Mouse (Mus musculus) hindbrain, embryonic 14.5 days (tissue): ENCODE data around the gene A4gnt. TPM values are rescaled to one million over a fixed set of nuclear protein-coding genes. Genes with fewer than 3 reads are reported as not detected.

Experiments used
- ATAC-seq: fragments of 200-750 bp; cut with Nextera tagmentation; 2 replicates; pipeline ENCODE4 v1.8.0; 2017; ENCODE audit warnings: moderate number of reproducible peaks, mild to moderate bottlenecking, moderate TSS enrichment, moderate library complexity; ENCODE audit not compliant: low FRiP score
- DNase-seq: peaks from one replicate; pipeline ENCODE4 v3.0.0-alpha.2; 2015; ENCODE audit warnings: low spot score
- H3K27ac ChIP-seq: fragments of 300-500 bp; sonication (generic); 2 replicates; pipeline ENCODE4 v1.5.1; 2014; ENCODE audit warnings: mild to moderate bottlenecking, moderate library complexity
- H3K27me3 ChIP-seq: fragments of 300-500 bp; sonication (generic); 2 replicates; pipeline ENCODE4 v1.6.1; 2014; ENCODE audit warnings: mild to moderate bottlenecking, low read length, mixed read lengths; ENCODE audit not compliant: control insufficient read depth, insufficient read depth
- H3K36me3 ChIP-seq: fragments of 300-500 bp; sonication (generic); replicated peaks from 2 replicates; pipeline ENCODE4 v1.6.1; 2014; ENCODE audit not compliant: control insufficient read depth, insufficient read depth
- H3K4me1 ChIP-seq: fragments of 300-500 bp; sonication (generic); replicated peaks from 2 replicates; pipeline ENCODE4 v1.6.1; 2014; ENCODE audit warnings: antibody characterized with exemption, low read length, mixed read lengths; ENCODE audit not compliant: control insufficient read depth, insufficient read depth
- H3K4me2 ChIP-seq: fragments of 300-500 bp; sonication (generic); replicated peaks from 2 replicates; pipeline ENCODE4 v1.6.1; 2014; ENCODE audit warnings: mild to moderate bottlenecking, moderate library complexity
- H3K4me3 ChIP-seq: fragments of 300-500 bp; sonication (generic); replicated peaks from 2 replicates; pipeline ENCODE4 v1.5.1; 2014; ENCODE audit warnings: mild to moderate bottlenecking, low read length
- H3K9ac ChIP-seq: fragments of 300-500 bp; sonication (generic); 2 replicates; pipeline ENCODE4 v1.6.1; 2014
- H3K9me3 ChIP-seq: fragments of 300-500 bp; sonication (generic); 2 replicates; pipeline ENCODE4 v1.6.1; 2016; ENCODE audit warnings: low read length; ENCODE audit not compliant: control insufficient read depth
- WGBS: fragments of 180-500 bp; shearing (Covaris S2); extraction: QIAGEN DNeasy Blood & Tissue Kit; methylation state at CpG from one replicate; pipeline ENCODE4 v1.1.7; 2014; 5-methylcytosine and 5-hydroxymethylcytosine counted together
- polyA plus RNA-seq: library from polyadenylated mRNA; unstranded; fragments of >200 nt; fragmentation: Nextera tagmentation; extraction: Ambion mirVana; gene quantifications from 2 replicates; pipeline ENCODE4 v1.2.1, GENCODE M21; 2014

The A4gnt gene
- polyA plus RNA-seq, 1 experiment from 2014 or later, result not detected

- no peak overlapping the region for H3K4me2 ChIP-seq
- 99% methylated on average over 6 of the region's 6 CpGs for WGBS
- no peak for ATAC-seq
- no peak overlapping the region for H3K9ac ChIP-seq
- H3K4me1 ChIP-seq, result no peaks in the 10 kb centered on the region
- no peak overlapping the region for H3K4me3 ChIP-seq
- no peaks in the 10 kb centered on the region for H3K27me3 ChIP-seq
- H3K9me3 ChIP-seq, result no peaks in the 10 kb centered on the region
- no peak overlapping the region for H3K27ac ChIP-seq
- peaks cover 38% of the 10 kb centered on the region for H3K36me3 ChIP-seq
- DNase-seq, result no peak
Observed at GRCm38 (mm10) chr9:99646102-99646501, 33.8 kb downstream of the A4gnt start.

GRCm38 (mm10) chr9:99660756-99661155 is 48.5 kb downstream of the A4gnt start:
- no peak overlapping the region for H3K9ac ChIP-seq
- H3K4me2 ChIP-seq, result no peak overlapping the region
- DNase-seq, result no peak
- H3K9me3 ChIP-seq, result no peaks in the 10 kb centered on the region
- no peak overlapping the region for H3K27ac ChIP-seq
- no peaks in the 10 kb centered on the region for H3K27me3 ChIP-seq
- no peak overlapping the region for H3K4me3 ChIP-seq
- ATAC-seq, result no peak
- 73% methylated on average over 10 of the region's 10 CpGs for WGBS
- peaks cover 6% of the 10 kb centered on the region; the same call in 1 of the 2 replicates for H3K36me3 ChIP-seq
- H3K4me1 ChIP-seq, result no peaks in the 10 kb centered on the region

DNA sequence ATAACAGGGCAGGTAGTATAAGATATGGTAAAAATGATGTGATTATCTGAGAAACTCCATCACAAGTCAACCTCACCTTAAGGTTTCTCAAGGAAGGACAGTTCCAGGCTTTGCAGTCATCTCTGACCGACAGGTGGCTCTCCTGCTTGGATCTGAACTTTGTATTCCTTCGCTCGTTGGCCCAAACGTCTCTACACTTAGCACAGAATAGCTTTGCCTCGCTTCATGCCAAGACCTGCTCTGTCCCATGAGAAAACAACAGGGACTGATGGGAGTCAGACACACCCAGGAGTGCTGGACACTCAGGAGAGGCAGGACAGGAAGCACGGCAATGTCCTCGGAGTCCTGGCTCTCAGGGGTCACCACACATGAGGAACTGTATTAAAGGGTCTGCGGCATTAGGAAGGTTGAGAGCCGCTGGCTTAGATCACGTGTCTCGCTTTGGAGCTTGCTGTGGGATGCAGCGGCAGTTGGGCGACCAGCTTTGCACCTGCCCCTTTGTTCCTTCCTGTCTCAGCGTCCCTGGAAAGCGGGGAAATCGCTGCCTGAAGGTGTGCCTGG is 49.4 kb downstream of the A4gnt start:
- Histone ChIP-seq H3K4me1 (no peaks in the 10 kb centered on the region), H3K27ac (no peak overlapping the region), H3K4me2 (no peak overlapping the region), H3K36me3 (peaks cover 9% of the 10 kb centered on the region; the same call in 1 of the 2 replicates), H3K9me3 (no peaks in the 10 kb centered on the region), H3K27me3 (no peaks in the 10 kb centered on the region), H3K9ac (no peak overlapping the region), H3K4me3 (no peak overlapping the region)
- ATAC-seq (no peak), DNase-seq (no peak)
- WGBS, result 74% methylated on average over 16 of the region's 16 CpGs

DNA sequence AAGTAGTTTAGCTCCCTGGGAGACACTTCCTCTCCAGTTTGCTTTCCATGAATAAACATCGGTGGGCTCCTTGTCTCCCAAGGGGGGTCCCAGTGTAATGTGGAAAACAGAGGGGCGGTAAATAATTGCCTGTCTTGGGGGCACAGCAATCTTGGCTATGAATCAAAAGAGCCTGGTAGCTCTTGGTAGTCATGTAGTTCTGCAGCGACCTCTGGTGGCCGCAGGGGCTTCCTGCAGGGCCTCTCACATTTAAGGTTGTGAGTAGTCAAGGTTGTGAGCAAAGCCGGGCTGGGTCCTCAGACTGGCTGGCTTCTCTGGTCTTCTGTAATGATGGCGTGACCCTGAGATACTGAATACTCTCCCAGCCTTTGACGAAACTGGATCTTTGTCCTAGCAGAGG is 50.1 kb downstream of the A4gnt start:
- Histone ChIP-seq H3K9ac (no peak overlapping the region), H3K4me2 (no peak overlapping the region), H3K4me1 (no peaks in the 10 kb centered on the region), H3K36me3 (peaks cover 8% of the 10 kb centered on the region; the same call in 1 of the 2 replicates), H3K9me3 (no peaks in the 10 kb centered on the region), H3K4me3 (no peak overlapping the region), H3K27ac (no peak overlapping the region), H3K27me3 (no peaks in the 10 kb centered on the region)
- 34% methylated on average over 7 of the region's 7 CpGs for WGBS
- peak; percentile 21; the same call in 1 of the 2 replicates for ATAC-seq
- peak; percentile 93 for DNase-seq

- WGBS, result 97% methylated on average over 10 of the region's 10 CpGs
- no peak overlapping the region for H3K4me2 ChIP-seq
- H3K4me3 ChIP-seq, result no peak overlapping the region
- H3K36me3 ChIP-seq, result peaks cover 10% of the 10 kb centered on the region; the same call in 1 of the 2 replicates
- no peaks in the 10 kb centered on the region for H3K4me1 ChIP-seq
- no peak overlapping the region for H3K9ac ChIP-seq
- DNase-seq (no peak), ATAC-seq (no peak)
- no peak overlapping the region for H3K27ac ChIP-seq
- no peaks in the 10 kb centered on the region for H3K9me3 ChIP-seq
- no peaks in the 10 kb centered on the region for H3K27me3 ChIP-seq
Observed at GRCm38 (mm10) chr9:99662887-99663286, 50.6 kb downstream of the A4gnt start.

DNA sequence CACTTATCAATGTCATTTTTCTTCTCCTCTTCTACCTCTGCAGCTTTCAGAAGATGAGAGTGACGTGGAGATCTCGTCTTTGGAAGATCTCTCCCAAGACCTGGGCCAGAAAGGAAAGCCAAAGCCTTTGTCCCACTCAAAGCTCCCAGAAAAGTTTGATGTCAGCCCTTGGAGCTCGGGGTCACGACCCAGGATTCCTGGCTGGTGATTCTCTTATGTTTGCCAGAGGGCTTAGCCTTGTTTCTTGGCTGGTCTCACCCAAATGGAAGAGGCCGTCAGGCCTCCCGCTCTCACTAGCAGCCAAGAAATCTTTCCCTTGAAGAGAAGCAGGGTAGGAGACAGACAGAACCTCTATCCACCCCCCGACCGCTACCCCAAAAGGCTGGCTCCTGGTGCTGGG is 55.3 kb downstream of the A4gnt start:
- H3K4me1 ChIP-seq, result no peaks in the 10 kb centered on the region
- H3K27ac ChIP-seq, result no peak overlapping the region
- WGBS, result 81% methylated on average over 8 of the region's 8 CpGs
- H3K9me3 ChIP-seq, result no peaks in the 10 kb centered on the region
- no peak for ATAC-seq
- DNase-seq, result no peak
- no peak overlapping the region for H3K9ac ChIP-seq
- no peak overlapping the region for H3K4me3 ChIP-seq
- peaks cover 21% of the 10 kb centered on the region for H3K36me3 ChIP-seq
- H3K4me2 ChIP-seq, result no peak overlapping the region
- H3K27me3 ChIP-seq, result no peaks in the 10 kb centered on the region

GRCm38 (mm10) chr9:99671603-99672002 is 59.3 kb downstream of the A4gnt start:
- no peak for DNase-seq
- 51% methylated on average over 2 of the region's 2 CpGs for WGBS
- peaks cover 17% of the 10 kb centered on the region for H3K36me3 ChIP-seq

More at GRCm38 (mm10) chr9:99671603-99672002, 59.3 kb downstream of the A4gnt start:
- Histone ChIP-seq H3K4me3 (no peak overlapping the region), H3K4me2 (no peak overlapping the region), H3K27me3 (no peaks in the 10 kb centered on the region), H3K9me3 (no peaks in the 10 kb centered on the region), H3K9ac (no peak overlapping the region), H3K27ac (no peak overlapping the region), H3K4me1 (no peaks in the 10 kb centered on the region)
- no peak for ATAC-seq

Other genes starting within 250 kb of the A4gnt start
- 55.3 and 62.9 TPM in 2 replicates for gene Mras, start 175.1 kb upstream of the A4gnt start, polyA plus RNA-seq
- 0.61 and 1.5 TPM in 2 replicates for gene Nme9, start 161.0 kb upstream of the A4gnt start, polyA plus RNA-seq
- 78.3 and 83.0 TPM in 2 replicates for gene Armc8, start 43.6 kb upstream of the A4gnt start, polyA plus RNA-seq
- gene Dbr1, start 36.7 kb upstream of the A4gnt start, polyA plus RNA-seq, result 22.1 and 23.7 TPM in 2 replicates
- 6.6 and 7.9 TPM in 2 replicates for gene Dzip1l, start 17.0 kb downstream of the A4gnt start, polyA plus RNA-seq
- gene Cldn18, start 104.8 kb downstream of the A4gnt start, polyA plus RNA-seq, result not detected in 2 replicates